Mouse (Mus musculus) midbrain, embryonic 14.5 days (tissue): ENCODE data around the gene Plet1. TPM values are rescaled to one million over a fixed set of nuclear protein-coding genes. Genes with fewer than 3 reads are reported as not detected.

Source experiments
- ATAC-seq: fragments of 200-750 bp; cut with Nextera tagmentation; 2 replicates; pipeline ENCODE4 v1.8.0; 2017; ENCODE audit warnings: moderate number of reproducible peaks, moderate library complexity; ENCODE audit not compliant: low FRiP score, low TSS enrichment
- DNase-seq: peaks from one replicate; pipeline ENCODE4 v3.0.0-alpha.2; 2015
- H3K27ac ChIP-seq: fragments of 300-500 bp; sonication (generic); replicated peaks from 2 replicates; pipeline ENCODE4 v1.5.1; 2014; ENCODE audit warnings: mild to moderate bottlenecking, low read depth, low read length, moderate library complexity
- H3K27me3 ChIP-seq: fragments of 300-500 bp; sonication (generic); 2 replicates; pipeline ENCODE4 v1.6.1; 2014; ENCODE audit warnings: low read length, control low read depth, mixed read lengths; ENCODE audit not compliant: control insufficient read depth, insufficient read depth
- H3K36me3 ChIP-seq: fragments of 300-500 bp; sonication (generic); 2 replicates; pipeline ENCODE4 v1.6.1; 2014; ENCODE audit warnings: low read length, control low read depth; ENCODE audit not compliant: control insufficient read depth, insufficient read depth
- H3K4me1 ChIP-seq: fragments of 300-500 bp; sonication (generic); 2 replicates; pipeline ENCODE4 v1.6.1; 2014; ENCODE audit warnings: mild to moderate bottlenecking, antibody characterized with exemption, low read length, control low read depth; ENCODE audit not compliant: control insufficient read depth, insufficient read depth
- H3K4me2 ChIP-seq: fragments of 300-500 bp; sonication (generic); 2 replicates; pipeline ENCODE4 v1.6.1; 2014; ENCODE audit warnings: mild to moderate bottlenecking, low read length, moderate library complexity
- H3K4me3 ChIP-seq: fragments of 300-500 bp; sonication (generic); replicated peaks from 2 replicates; pipeline ENCODE4 v1.5.1; 2014; ENCODE audit warnings: low read depth, low read length
- H3K9ac ChIP-seq: fragments of 300-500 bp; sonication (generic); replicated peaks from 2 replicates; pipeline ENCODE4 v1.6.1; 2014; ENCODE audit warnings: mild to moderate bottlenecking, low read length, moderate library complexity
- H3K9me3 ChIP-seq: fragments of 300-500 bp; sonication (generic); 2 replicates; pipeline ENCODE4 v1.6.1; 2016; ENCODE audit warnings: low read length, control low read depth, mixed read lengths; ENCODE audit not compliant: control insufficient read depth
- WGBS: fragments of 180-500 bp; shearing (Covaris S2); extraction: QIAGEN DNeasy Blood & Tissue Kit; methylation state at CpG from one replicate; pipeline ENCODE4 v1.1.7; 2014; 5-methylcytosine and 5-hydroxymethylcytosine counted together
- polyA plus RNA-seq: library from polyadenylated mRNA; unstranded; fragments of >200 nt; fragmentation: Nextera tagmentation; extraction: Ambion mirVana; gene quantifications from 2 replicates; pipeline ENCODE4 v1.2.1, GENCODE M21; 2014

The Plet1 gene
- polyA plus RNA-seq, 1 experiment from 2014 or later = 0.39 TPM

GRCm38 (mm10) chr9:50498815-50499214 lies 4.5 kb downstream of the Plet1 start:
- ATAC-seq (no peak), DNase-seq (no peak)
- Histone ChIP-seq H3K4me3 (no peak overlapping the region), H3K9me3 (no peaks in the 10 kb centered on the region), H3K9ac (no peak overlapping the region), H3K27me3 (no peaks in the 10 kb centered on the region), H3K4me2 (no peak overlapping the region), H3K27ac (no peak overlapping the region), H3K4me1 (peaks cover 20% of the 10 kb centered on the region), H3K36me3 (no peaks in the 10 kb centered on the region)
- WGBS = 88% methylated on average over 16 of the region's 16 CpGs

- H3K9me3 ChIP-seq = no peaks in the 10 kb centered on the region
- H3K36me3 ChIP-seq = no peaks in the 10 kb centered on the region
- H3K4me1 ChIP-seq = peaks cover 20% of the 10 kb centered on the region
- no peak for DNase-seq
- no peaks in the 10 kb centered on the region for H3K27me3 ChIP-seq
- 88% methylated on average over 3 of the region's 3 CpGs for WGBS
- H3K4me2 ChIP-seq = no peak overlapping the region
- H3K27ac ChIP-seq = no peak overlapping the region
- no peak overlapping the region for H3K4me3 ChIP-seq
- H3K9ac ChIP-seq = no peak overlapping the region
- ATAC-seq = no peak
Observed at GRCm38 (mm10) chr9:50499781-50500180, 5.5 kb downstream of the Plet1 start.

- Histone ChIP-seq H3K4me2 (peak overlapping the region; percentile 47), H3K9me3 (no peaks in the 10 kb centered on the region), H3K4me1 (peaks cover 20% of the 10 kb centered on the region), H3K27ac (0 out of 2 replicates have a peak overlapping the region, but pooled peaks have one; percentile 15), H3K4me3 (peak overlapping the region; percentile 20; the same call in 1 of the 2 replicates), H3K36me3 (no peaks in the 10 kb centered on the region), H3K27me3 (no peaks in the 10 kb centered on the region), H3K9ac (0 out of 2 replicates have a peak overlapping the region, but pooled peaks have one; percentile 16)
- 74% methylated on average over 15 of the region's 15 CpGs for WGBS
- ATAC-seq (no peak), DNase-seq (peak; percentile 29)
Observed at GRCm38 (mm10) chr9:50500467-50500973, 6.2 kb downstream of the Plet1 start.

- Histone ChIP-seq H3K9ac (0 out of 2 replicates have a peak overlapping the region, but pooled peaks have one; percentile 34), H3K4me3 (peak overlapping the region; percentile 20), H3K27ac (peak overlapping the region; percentile 15; the same call in 1 of the 2 replicates), H3K27me3 (no peaks in the 10 kb centered on the region), H3K4me2 (peak overlapping the region; percentile 47), H3K9me3 (no peaks in the 10 kb centered on the region), H3K36me3 (no peaks in the 10 kb centered on the region), H3K4me1 (peaks cover 16% of the 10 kb centered on the region)
- ATAC-seq (peak; percentile 60; the same call in 1 of the 2 replicates), DNase-seq (peak; percentile 85)
- 29% methylated on average over 14 of the region's 14 CpGs for WGBS
Observed at GRCm38 (mm10) chr9:50500974-50501501, 6.7 kb downstream of the Plet1 start.

GRCm38 (mm10) chr9:50502949-50503348 lies 8.6 kb downstream of the Plet1 start:
- no peaks in the 10 kb centered on the region for H3K27me3 ChIP-seq
- DNase-seq (no peak), ATAC-seq (no peak)
- H3K9ac ChIP-seq = no peak overlapping the region
- 0 out of 2 replicates have a peak, but pooled peaks cover 8% of the 10 kb centered on the region for H3K4me1 ChIP-seq
- no peak overlapping the region for H3K4me2 ChIP-seq
- no peaks in the 10 kb centered on the region for H3K9me3 ChIP-seq
- 88% methylated on average over 3 of the region's 3 CpGs for WGBS
- no peaks in the 10 kb centered on the region for H3K36me3 ChIP-seq
- no peak overlapping the region for H3K27ac ChIP-seq
- H3K4me3 ChIP-seq = no peak overlapping the region

GRCm38 (mm10) chr9:50505405-50505804 lies 11.1 kb downstream of the Plet1 start:
- Histone ChIP-seq H3K27ac (no peak overlapping the region), H3K4me1 (0 out of 2 replicates have a peak, but pooled peaks cover 3% of the 10 kb centered on the region), H3K9me3 (no peaks in the 10 kb centered on the region), H3K36me3 (no peaks in the 10 kb centered on the region), H3K4me3 (no peak overlapping the region), H3K9ac (no peak overlapping the region), H3K27me3 (no peaks in the 10 kb centered on the region), H3K4me2 (no peak overlapping the region)
- DNase-seq (no peak), ATAC-seq (no peak)
- 59% methylated on average over 6 of the region's 6 CpGs for WGBS

GRCm38 (mm10) chr9:50507570-50507969 lies 13.2 kb downstream of the Plet1 start:
- Histone ChIP-seq H3K27ac (no peak overlapping the region), H3K27me3 (no peaks in the 10 kb centered on the region), H3K4me1 (no peaks in the 10 kb centered on the region), H3K9me3 (no peaks in the 10 kb centered on the region), H3K9ac (no peak overlapping the region), H3K36me3 (no peaks in the 10 kb centered on the region), H3K4me3 (no peak overlapping the region), H3K4me2 (no peak overlapping the region)
- WGBS = 80% methylated on average over 7 of the region's 7 CpGs
- no peak for ATAC-seq
- no peak for DNase-seq

GRCm38 (mm10) chr9:50515462-50515861 lies 21.1 kb downstream of the Plet1 start:
- H3K27ac ChIP-seq = no peak overlapping the region
- no peak overlapping the region for H3K4me2 ChIP-seq
- 92% methylated on average over 5 of the region's 5 CpGs for WGBS
- no peak for DNase-seq
- H3K27me3 ChIP-seq = no peaks in the 10 kb centered on the region
- no peak overlapping the region for H3K4me3 ChIP-seq
- H3K4me1 ChIP-seq = no peaks in the 10 kb centered on the region
- no peak overlapping the region for H3K9ac ChIP-seq
- no peak for ATAC-seq
- no peaks in the 10 kb centered on the region for H3K9me3 ChIP-seq
- no peaks in the 10 kb centered on the region for H3K36me3 ChIP-seq

- no peak overlapping the region for H3K4me2 ChIP-seq
- no peaks in the 10 kb centered on the region for H3K27me3 ChIP-seq
- H3K4me1 ChIP-seq = no peaks in the 10 kb centered on the region
- H3K9me3 ChIP-seq = no peaks in the 10 kb centered on the region
- no peak overlapping the region for H3K4me3 ChIP-seq
- ATAC-seq (no peak), DNase-seq (peak; percentile 32)
- H3K9ac ChIP-seq = no peak overlapping the region
- no peak overlapping the region for H3K27ac ChIP-seq
- H3K36me3 ChIP-seq = 0 out of 2 replicates have a peak, but pooled peaks cover 3% of the 10 kb centered on the region
- WGBS = 8% methylated on average over 2 of the region's 2 CpGs
Observed at GRCm38 (mm10) chr9:50518781-50519180, 24.5 kb downstream of the Plet1 start.
